Mouse (Mus musculus): ENCODE results near the gene Mfsd13b.
"Not testable (repeated sequence)": the region's sequence is repeated elsewhere in the genome, so short reads cannot be mapped to it uniquely, and the experiment has no call there.

The Mfsd13b gene

DNA sequence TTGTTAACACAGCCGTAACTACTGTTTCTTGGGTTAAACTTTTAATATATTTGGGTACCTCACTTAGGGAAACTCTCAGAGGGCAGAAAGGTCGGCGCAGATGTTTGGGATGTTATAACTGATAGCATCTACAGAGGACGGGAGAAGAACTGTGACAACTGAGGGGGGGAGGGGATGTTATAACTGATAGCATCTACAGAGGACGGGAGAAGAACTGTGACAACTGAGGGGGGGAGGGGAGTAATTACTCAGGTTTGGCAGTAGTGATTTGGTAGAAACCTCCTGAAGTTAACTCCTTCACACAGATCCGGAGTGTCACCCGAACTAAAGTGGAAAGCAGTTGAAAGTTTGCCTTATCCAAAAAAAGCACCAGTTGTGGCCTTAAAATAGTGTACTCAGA, 659 bp downstream of the Mfsd13b start:
- DNase-seq (ENCODE audit: low spot score), result no peak

DNA sequence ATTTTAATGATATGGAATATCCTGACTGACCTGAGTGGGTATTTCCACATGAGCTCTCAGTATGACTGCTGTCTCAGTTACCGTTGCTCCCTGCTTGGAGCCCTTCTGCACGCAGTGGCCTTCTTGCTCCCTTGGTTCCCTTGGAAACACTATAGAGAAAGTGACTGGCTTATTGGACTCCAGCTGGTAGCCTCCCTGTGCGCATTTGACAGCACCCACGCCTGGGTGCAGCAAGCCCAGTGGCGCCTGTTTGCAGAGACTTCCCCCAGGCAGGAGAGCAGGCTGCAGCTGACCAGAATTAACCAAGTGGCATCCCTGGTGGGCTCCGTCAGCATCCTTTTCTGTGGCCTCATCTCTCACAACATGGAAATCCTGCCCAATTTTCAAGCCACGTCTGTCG, 8.9 kb downstream of the Mfsd13b start:
- DNase-seq (ENCODE audit: low spot score), result no peak

DNA sequence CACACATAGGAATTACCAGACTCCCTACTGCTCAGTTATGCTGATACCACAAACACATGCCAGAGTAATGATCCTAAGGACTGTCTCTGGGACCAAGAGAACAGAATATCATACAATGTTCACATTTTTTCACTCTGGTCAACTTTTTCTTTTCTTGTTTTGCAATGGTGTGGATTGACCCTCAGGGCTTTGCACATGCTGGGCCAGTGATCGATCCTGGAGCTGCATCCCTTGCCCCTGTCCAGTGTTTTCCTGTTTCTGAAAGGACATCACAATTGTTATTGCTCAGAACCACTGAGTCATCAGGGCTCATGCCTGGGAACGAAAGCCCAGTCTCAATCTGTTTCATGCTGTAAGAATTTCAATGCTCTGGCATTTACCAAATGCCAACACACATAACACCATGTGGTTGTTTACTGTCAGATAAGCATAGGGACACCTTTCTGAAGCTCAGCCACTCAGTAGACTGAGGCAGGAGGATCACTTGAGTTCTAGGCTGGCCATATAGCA, 16.8 kb downstream of the Mfsd13b start:
- no peak for DNase-seq (ENCODE audit: low spot score)

DNA sequence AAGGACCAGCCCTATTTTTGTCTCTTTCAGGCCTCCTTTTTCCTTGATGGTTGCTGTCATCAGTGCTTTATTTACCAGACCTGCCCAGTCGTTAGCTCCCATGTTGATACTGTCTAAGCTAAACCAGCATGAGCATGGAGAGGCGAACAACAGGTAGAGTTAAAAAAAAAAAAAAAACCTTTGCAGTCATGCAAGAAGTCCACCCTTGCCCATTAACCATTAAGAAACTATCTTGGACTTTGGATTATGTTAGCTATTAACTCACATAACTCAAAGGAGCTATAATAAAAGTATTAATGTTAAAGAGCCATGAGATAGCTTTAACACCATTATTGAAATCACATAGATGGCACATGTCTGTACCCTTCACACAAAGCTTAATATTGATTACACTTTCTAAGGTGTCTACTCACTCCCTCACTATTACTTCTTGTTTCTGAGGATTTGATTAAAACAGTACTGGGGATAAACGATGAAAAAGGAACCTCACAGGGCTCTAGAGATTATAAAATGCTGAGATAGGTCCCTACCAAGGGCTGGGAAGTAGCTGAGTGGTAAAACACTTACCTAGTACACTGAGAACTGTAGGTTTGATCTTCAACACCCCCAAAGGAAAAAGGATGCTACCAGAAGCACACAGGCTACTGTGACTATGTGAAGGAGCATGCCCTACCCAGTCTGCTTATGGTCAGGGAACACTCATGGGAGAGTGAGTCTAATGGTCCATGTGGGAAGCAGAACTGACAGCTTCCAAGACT, 17.9 kb downstream of the Mfsd13b start:
- no peak for DNase-seq (ENCODE audit: low spot score)

DNA sequence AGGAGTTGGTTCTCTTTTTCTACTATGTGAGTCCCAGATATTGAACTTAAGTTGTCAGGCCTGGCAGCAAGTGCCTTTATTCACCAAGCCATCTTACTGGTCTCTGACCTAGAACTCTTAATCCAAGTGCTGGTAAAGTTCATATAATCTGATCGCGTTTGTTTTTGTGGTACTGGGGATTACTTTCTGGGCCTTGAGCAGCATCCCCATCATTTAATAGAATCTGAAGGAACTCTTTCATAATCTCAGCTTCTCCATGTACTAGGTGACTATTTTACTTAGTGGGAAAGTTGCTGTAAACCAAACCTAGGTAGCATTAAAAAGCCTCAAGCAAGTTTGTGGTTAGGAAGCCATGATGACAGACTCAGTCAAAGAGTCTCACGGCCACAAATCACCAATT, 19.6 kb downstream of the Mfsd13b start:
- no peak for DNase-seq (ENCODE audit: low spot score)

DNA sequence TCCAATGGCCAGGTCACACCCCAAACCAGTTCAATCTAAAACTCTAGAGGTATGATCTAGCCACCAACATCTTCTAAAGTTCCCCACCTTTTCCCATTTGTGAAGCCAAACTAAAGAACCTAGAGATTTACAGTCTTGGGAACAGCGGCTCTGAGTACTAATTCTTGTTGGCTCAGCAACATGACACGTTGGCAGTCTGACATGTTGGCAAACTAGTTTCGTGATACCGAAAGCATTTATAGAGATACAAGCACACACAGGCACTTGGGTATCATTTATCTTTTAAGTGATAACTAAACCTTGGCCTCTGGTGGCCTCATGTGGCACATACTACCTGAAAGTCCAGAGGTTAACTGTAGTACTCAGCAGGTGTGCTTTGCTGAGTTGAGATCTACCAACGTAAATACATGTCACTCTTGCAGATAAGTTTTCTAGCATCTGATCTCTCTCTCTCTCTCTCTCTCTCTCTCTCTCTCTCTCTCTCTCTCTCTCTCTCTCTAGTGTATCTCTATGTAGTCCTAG, 20.2 kb downstream of the Mfsd13b start:
- DNase-seq (ENCODE audit: low spot score), result no peak

DNA sequence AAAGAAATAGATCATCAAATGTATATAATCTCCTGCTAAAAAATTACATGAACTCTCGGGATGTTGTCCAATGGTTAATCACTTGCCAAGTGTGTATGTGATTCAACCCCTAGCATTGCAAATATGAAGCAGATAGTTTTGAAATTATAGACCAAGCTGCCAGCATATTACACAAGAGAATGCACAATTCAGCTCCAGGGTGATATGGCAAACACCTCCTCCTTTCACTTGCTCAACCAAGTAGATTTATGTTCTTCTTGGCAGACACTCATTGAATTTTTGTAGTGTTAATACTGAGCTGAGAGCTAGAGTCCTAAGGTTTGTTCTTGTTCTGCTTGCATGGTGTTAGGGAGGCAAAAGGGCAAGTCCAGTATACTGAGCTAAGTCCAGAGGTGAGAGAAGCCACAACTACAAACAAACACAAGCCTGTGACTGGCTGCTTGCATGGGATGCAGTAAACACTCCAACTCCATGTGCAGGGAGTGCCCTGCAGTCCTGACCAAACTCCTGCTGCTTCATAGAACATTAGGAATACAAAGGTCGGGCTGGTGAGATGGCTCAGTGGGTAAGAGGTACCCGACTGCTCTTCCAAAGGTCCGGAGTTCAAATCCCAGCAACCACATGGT, 21.6 kb downstream of the Mfsd13b start:
- DNase-seq (ENCODE audit: low spot score), result no peak

DNA sequence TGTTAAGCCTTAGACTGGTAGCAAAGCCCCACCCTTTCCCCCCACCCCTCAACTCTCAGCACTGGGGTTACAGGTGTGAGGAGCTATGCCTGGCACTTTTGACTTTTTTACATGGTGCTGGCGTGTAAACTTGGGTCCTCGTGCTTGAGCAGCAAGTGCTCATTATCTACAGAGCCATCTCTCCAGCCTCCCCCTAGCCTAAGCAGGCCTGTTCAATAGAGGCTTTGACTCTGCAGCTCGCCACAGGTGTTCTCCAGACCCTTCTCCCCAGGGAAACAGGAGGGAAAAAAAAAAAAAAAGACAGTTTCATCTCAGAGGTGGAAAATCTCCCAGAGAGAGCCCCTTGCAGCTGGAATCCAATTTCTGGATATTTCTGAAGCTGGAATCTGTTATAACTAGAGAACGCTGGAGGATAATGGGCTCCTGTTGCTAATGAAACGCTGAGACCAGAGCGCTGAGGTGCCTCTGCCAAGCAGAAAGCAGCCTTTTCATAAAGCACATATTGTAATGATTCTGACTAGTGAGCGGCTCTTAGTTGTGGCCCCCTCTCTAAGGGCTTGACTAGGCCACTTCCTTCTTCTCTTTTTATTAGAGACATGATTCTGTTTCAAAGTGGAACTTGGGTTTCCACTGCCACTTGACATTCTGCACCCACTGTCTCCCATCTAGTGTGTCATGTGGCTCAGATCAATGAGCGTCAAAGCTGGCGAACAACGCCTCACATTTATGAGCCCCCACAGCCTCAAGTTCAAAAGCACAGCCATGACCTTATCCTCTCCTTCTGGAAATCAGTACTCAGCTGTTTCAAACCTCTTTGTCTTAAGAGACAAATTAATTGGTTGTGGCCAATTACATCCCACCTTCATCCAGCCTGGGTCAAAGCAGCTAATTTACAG, 29.7 kb downstream of the Mfsd13b start:
- DNase-seq (ENCODE audit: low spot score), result no peak

DNA sequence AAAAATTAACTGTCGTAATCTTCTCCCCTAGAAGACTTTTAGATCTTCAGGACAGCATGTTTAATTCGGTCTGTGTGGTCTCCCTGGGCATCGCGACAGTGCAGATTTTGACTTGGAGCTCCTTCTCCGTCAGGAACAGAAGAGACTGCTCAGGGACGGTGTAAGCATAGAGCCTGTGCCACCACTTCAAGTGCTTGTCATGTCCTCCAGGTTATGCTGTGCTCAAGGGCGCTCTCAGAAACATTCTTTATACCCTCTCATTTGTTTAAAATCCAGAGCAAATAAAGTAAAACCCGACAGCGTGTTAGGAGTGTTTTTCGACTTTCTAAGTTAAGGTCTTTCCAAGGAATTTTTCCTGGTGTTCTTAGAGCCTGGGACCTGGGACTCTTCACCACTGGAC, 32.2 kb downstream of the Mfsd13b start:
- no peak for DNase-seq (ENCODE audit: low spot score)

DNA sequence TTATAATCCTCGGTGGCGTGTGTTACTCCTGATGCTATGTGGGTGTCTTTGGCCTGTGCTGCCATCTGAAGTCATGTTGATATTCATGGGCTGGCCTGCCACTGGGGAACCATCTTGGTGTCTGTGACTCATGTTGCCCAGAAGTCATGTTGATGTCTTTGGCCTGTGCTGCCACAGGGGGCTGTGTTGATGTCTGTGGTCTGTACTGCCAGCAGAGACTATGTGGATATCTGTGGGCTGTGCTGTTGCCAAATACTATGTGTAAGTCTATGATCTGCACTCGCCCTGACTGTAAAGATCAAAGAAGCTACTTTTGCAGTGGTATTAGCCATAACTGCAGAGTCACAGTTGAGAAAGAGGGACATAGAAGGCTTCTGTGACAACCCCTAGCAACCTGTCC, 36.5 kb downstream of the Mfsd13b start:
- DNase-seq (ENCODE audit: low spot score), result no peak

DNA sequence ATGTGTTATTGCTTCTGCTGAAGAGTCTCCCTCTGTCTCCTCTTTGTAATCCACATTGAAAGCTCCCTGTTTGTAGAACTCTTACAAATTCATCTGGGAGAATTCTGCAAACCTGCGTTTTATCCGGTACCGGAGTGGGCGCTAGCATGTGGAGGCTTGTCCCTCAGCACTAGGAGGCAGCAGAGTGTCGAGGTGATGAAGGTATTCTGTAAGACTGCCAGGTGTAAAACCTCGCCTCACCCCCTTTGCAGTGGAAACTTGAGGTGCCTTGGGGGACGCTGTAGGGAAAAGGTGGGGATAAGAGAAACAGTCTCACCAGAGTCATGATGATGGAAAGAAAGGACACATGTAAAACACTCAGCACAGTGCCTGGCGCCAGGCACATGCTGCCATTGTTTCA, 38.0 kb downstream of the Mfsd13b start:
- no peak for DNase-seq (ENCODE audit: low spot score)

DNA sequence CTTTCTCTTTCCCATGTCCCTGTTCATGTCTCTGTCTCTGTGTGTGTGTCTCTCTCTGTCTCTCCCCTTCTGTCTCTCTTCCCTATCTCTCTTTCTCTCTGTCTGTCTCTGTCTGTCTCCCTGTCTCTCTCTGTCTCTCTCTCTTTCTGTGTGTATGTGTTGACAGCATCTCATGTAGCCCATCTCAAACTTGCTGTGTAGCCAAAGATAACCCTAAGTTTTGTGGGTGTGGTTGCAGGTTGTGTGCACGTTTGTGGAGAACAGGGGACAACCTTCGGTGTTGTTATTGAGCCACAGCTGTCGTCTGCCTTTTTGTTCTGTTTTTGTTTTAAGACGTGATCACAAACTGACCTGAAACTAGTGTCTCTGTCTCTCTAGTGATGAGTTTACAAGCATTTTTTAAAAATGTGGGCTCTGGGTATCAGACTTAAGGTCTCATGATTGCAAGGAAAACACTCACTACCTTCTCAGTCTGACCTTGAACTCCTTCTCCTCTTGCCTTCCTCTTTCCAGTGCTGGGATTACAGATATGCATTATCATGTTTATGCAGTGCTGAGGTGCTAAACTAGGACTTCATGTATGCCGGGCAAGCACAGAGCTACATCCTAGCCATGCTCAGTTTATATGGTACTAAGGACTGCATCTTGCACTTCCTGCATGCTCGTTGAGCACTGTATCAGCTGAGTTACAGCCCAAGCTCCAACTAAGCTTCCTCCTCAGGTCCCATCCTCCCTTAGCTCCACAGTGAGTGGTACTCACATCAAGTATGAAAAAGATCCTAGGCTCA, 43.1 kb downstream of the Mfsd13b start:
- DNase-seq (ENCODE audit: low spot score), result no peak

DNA sequence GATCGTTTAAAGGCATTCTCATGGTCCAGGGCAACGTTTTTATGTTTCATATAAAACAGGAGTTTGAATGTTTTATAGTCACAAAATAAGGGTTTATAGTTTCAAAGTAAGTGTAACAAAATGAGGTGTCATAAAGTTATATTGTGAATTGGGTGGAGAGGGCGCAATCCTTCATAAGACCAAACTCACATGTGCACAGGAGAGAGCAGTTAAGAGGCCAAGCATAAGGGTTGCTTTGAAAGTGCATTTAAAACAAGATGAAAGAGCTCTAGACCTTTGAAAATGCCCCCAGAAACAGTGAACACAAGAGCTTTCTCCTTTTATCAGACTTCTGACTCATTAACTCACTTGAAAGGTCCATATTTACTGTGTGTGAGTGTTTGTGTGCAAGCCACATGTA, 44.0 kb downstream of the Mfsd13b start:
- DNase-seq (ENCODE audit: low spot score), result no peak

DNA sequence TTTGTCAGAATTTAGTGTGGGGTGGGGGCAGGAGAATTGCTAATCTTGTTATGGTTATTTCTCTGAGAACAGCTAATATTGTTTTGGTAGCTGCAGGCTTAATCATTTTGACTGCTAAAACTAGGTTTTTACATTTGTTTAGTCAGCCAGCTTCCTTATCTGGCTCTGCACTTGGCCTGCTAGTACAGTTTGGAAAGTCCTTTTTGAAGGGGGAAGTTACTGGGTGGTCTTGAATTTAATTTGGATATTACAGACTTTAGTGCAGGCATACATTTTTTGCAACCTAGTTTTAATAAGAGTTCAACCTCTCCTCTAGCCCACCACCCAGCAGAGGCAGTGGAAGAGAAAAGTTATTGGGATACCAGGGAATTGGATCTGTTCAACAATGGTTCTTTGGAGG, 47.6 kb downstream of the Mfsd13b start:
- not testable (repeated sequence) for DNase-seq (ENCODE audit: low spot score)

DNA sequence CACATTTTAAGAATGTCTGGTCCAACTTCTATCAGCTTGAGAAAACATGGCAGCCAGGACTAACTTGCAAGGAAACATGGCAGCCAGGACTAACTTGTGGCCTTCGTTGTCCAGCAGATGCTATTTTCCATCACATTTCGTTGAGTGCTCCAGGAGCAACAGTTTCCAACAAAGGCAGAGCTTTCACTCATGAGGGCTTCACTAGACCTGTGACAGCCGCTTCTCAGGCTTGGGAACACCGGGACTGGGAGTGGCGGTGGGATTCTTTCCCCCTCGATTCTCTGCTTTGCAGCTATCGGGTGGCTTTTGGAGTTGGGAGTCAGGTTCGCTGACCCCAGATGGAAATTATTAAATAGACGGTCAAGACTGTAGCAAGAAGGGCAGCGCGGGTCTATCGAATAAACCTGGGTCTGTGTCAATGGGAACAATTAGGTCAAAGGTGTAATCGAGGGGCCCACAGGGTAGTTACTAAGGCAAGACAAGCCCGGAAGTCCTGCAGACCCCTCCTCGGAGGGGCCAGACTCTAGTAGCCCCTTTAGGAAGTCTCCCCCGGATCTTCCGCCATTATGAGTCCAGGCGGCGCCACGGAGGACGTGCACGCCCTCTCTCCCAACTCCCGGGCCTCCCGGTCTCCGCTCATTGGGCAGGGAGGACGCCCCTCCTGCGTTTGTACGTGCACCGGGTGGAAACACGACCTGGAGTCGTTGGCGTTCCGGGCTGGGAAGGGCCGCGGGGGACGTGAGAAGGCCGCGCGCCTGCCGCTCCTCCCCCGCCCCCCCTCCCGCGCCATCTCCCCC, 51.7 kb downstream of the Mfsd13b start, which contains the start of gene Mettl9:
Mettl9 (plus strand) TSS at position 590 of the 797 bp plus-strand sequence.
- DNase-seq (ENCODE audit: low spot score), result peak; percentile 83

DNA sequence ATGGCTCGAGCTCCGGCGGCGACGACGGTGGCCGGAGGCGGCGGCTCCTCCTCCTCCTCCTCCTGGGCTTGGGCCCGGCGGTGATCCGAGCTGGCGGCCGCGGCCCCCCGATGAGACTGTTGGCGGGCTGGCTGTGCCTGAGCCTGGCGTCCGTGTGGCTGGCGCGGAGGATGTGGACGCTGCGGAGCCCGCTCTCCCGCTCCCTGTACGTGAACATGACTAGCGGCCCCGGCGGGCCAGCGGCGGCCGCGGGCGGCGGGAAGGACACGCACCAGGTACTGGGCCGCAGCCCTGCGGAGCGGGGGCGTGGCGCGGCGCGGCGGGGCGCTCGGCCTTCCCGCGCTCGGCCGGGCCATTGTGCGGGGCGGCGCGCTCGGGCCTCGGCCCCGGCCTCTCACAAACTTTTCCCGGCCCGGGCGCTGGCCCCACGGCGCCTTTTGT, 52.4 kb downstream of the Mfsd13b start:
- DNase-seq (ENCODE audit: low spot score), result peak; percentile 29

DNA sequence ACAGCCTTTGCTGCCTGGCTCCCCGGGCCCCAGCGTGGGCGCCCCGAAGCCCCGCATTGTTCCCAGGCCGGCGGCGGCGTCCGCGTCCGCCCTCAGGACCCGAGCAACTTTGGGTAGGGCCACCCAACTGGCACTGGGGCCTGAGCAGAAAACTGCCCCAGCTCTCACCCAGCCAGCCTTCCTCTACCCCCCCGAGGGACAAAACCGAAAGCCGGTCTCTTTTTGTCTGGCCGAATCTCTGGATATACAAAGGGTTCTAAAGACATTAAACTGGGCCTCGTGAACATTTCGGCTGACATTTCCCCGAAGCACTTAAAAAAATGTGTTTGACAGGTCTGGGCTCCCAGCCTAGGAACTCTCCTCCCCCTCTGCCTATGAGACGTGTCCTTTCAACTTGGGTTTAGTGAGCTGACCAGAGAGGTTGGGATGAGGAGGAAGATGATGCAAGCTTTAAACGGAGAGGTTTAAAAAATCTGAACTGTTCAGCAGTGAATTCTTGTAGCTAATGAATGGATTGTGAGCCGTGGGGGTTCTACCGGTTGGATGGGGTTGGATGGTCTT, 52.9 kb downstream of the Mfsd13b start:
- DNase-seq (ENCODE audit: low spot score), result no peak

DNA sequence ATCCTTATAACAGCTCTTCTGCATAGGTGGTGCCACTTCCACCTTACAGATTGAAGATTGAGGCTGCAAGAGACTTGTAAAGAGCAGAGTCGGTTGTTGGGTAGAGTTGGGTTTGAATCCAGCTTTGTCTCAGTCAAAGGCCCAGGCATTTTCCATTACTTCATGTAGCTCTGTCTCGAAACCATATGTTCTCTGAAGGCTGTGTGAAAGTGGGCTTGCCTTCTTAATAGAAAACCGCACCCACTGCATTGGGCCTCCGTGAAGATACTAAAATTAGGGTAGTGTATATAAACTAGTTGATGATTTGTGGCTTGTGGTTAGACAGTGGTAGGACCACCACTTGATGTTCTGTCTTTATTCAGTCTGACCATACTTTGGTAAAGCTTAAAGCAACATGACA, 58.3 kb downstream of the Mfsd13b start:
- DNase-seq (ENCODE audit: low spot score), result no peak

DNA sequence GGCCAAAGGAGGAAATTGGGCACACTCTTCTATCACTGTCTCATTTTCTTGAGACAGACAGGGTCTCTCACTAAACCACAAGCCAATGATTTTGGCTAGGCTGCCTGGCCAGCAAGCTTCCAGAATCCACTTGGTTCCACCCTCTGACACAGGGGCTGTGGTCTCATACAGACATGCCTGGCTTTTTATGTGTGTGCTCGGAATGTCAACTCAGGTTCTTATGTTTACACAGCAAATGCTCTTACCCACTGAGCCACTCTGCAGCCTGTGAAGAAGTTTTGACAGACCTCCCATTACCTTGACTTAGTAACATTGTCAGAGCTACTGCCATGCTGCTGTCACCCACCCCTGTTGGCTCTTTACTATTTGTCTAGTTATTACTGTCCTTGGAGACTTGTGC, 59.7 kb downstream of the Mfsd13b start:
- no peak for DNase-seq (ENCODE audit: low spot score)

DNA sequence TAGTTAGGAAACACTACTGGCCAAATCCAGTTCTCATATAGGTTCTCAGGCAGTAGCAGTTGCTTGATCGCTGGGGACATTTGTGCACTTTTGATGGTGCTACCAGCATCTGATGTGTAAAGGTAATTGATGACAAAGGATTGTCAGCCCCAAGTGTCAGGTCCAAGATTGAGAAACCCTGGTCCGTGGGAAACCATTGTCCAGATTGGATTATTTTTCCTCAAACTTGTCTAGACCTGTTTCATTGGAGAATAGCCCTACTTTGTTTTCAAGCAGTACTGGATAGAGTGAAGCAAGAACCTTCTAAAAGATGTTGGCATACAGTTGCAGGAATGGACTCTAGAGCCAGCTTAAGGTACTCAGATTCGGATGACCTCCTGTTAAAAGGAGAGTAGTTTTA, 60.7 kb downstream of the Mfsd13b start:
- DNase-seq (ENCODE audit: low spot score), result no peak

Measured in left cerebral cortex, adult 11 months (tissue).